Mouse (Mus musculus): ENCODE measurements around the gene Abt1.
"Not testable (repeated sequence)": the region's sequence is repeated elsewhere in the genome, so short reads cannot be mapped to it uniquely, and the experiment has no call there.

Abt1 gene

GRCm38 (mm10) chr13:23412211-23412629 is 11.4 kb downstream of the Abt1 start:
- peak; percentile 47 to 56 for DNase-seq

- peak; percentile 39 to 69 for DNase-seq
These were observed 12.1 kb downstream of the Abt1 start for GRCm38 (mm10) chr13:23411311-23412210.

- DNase-seq: no peak
These were observed 13.0 kb downstream of the Abt1 start for GRCm38 (mm10) chr13:23410632-23411031.

- no peak for DNase-seq
These were observed 21.0 kb downstream of the Abt1 start for GRCm38 (mm10) chr13:23402626-23403025.

GRCm38 (mm10) chr13:23401683-23402527 is 21.8 kb downstream of the Abt1 start:
- DNase-seq: peak; percentile 86 to 87

- peak in 1 of 2 experiments; percentile 15 for DNase-seq
These were observed 22.6 kb downstream of the Abt1 start for GRCm38 (mm10) chr13:23400771-23401682.

- not testable (repeated sequence) for DNase-seq
These were observed 26.8 kb downstream of the Abt1 start for GRCm38 (mm10) chr13:23396913-23397312.

- DNase-seq: peak in 1 of 2 experiments; percentile 14
These were observed 27.4 kb downstream of the Abt1 start for GRCm38 (mm10) chr13:23396246-23396703.

GRCm38 (mm10) chr13:23395301-23396245 is 28.1 kb downstream of the Abt1 start:
- no peak for DNase-seq

GRCm38 (mm10) chr13:23387548-23387947 is 36.1 kb downstream of the Abt1 start:
- DNase-seq: no peak

- DNase-seq: no peak
These were observed 40.5 kb downstream of the Abt1 start for GRCm38 (mm10) chr13:23383127-23383526.

GRCm38 (mm10) chr13:23372433-23372832 is 51.2 kb downstream of the Abt1 start:
- no peak for DNase-seq

GRCm38 (mm10) chr13:23370075-23370474 is 53.6 kb downstream of the Abt1 start:
- no peak for DNase-seq

- DNase-seq: no peak
These were observed 54.3 kb downstream of the Abt1 start for GRCm38 (mm10) chr13:23369421-23369765.

GRCm38 (mm10) chr13:23368583-23369420 is 54.9 kb downstream of the Abt1 start, which contains the start of gene Zfp322a:
TSS of gene Zfp322a (minus strand) at chr13:23369208.
- peak; percentile 97 to 98 for DNase-seq

Data from cerebellum, adult 18-20 months (tissue).